Mouse (Mus musculus): ENCODE data around the gene Fads3. TPM values are rescaled to one million over a fixed set of nuclear protein-coding genes. Genes with fewer than 3 reads are reported as not detected.

The Fads3 gene
- 8.7 and 9.1 TPM in 2 replicates for polyA plus RNA-seq (2015; fragmentation: Nextera tagmentation; extraction: Ambion mirVana)

DNA sequence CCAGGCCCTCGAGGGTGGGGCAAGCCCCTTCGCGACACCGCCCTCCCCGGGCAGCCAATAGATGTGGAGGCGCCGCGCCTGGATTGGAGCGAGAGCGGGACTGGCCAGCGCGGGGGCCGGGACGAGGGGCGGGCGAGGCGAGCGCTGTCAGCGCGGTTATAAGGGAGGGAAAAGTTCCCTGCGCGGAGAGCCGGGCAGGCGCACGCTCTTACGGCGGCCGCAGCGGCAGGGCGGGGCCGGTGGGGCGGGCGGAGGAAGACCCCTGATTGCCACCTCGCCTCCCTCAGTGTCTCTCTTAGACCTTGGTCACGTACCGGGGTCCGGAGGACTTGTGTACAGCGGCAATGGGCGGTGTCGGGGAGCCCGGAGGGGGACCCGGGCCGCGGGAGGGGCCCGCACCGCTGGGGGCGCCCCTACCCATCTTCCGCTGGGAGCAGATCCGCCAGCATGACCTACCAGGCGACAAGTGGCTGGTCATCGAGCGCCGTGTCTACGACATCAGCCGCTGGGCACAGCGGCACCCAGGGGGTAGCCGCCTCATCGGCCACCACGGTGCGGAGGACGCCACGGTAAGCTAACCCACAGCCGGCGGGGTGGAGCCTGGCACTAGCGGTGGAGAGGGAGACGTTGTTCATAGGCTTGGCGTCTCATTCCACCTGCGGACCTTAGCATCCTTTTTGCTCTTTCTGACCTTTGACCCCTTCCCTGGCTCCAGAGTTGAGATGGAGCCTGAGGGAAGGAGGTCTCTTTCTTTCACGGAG is at the start of gene Fads3:
Fads3 (plus strand) TSS at position 182 of the 761 bp plus-strand sequence.
- Histone ChIP-seq H3K9me3 (no peaks in the 10 kb centered on the region), H3K27ac (no peak within 1 kb of the TSS), H3K27me3 (peaks cover 23% of the 10 kb centered on the region), H3K36me3 (no peaks in the 10 kb centered on the region), H3K4me2 (replicated peaks) (peak within 1 kb of the TSS; percentile 99), H3K4me3 (replicated peaks) (peak within 1 kb of the TSS; percentile 69), H3K4me1 (replicated peaks) (peaks cover 23% of the 10 kb centered on the region), H3K9ac (replicated peaks) (peak within 1 kb of the TSS; percentile 72)
- under 1% methylated on average over 68 of the region's 69 CpGs for WGBS
- ATAC-seq = peak; percentile 91

DNA sequence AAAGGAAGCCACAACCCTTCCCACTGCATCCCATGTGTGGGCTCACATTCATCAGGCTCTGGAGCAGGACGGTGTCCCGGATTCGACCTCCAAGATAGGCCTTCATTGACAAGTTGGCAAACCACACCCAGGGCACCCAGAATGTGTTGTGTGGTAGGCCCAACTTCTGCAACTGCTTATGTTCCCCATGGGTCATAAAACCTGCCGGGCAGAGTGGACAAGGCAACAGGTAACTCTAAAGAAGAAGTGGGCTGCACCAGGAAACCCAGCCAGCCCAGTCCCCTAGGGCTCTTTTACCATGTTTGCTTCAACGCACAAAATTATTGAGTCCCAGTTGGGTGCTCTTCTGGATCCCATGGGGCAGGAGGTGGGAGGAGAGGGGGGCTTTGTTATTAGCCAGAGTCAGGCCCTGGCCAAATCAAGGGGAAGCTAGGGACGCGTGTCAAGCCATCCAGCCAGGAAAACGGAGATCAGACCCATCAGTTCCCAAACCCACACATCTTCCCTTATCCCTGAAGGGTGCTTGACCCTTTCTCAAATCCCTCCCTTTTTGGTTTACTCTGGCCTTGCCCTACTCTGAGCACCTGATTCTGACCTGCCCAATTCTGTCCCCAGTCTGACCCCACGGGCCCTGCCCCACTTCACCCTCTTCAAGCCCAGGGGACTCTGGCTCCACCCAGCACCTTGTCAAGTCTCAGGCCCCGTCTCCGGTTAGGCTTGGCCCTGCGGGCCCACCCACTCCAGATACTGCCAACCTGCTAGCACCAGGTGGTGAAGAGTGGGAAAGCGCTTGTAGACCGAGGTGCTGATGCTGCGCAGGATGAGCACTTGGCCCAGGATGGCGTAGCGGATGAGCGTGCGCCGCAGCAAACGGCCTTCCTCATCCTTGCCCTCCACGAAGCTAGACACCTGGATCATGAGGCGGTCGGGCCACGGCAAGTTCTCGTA is 49.1 kb upstream of the Fads3 start:
- H3K9me3 ChIP-seq = no peaks in the 10 kb centered on the region
- 46% methylated on average over 26 of the region's 26 CpGs for WGBS
- H3K9ac ChIP-seq (replicated peaks) = peak overlapping the region; percentile 44
- peak overlapping the region; percentile 53 for H3K4me2 ChIP-seq (replicated peaks)
- ATAC-seq = peak; percentile 76
- no peaks in the 10 kb centered on the region for H3K36me3 ChIP-seq
- peaks cover 7% of the 10 kb centered on the region for H3K4me1 ChIP-seq (replicated peaks)
- H3K27me3 ChIP-seq = no peaks in the 10 kb centered on the region
- peak overlapping the region; percentile 30 for H3K4me3 ChIP-seq (replicated peaks)
- no peak overlapping the region for H3K27ac ChIP-seq

DNA sequence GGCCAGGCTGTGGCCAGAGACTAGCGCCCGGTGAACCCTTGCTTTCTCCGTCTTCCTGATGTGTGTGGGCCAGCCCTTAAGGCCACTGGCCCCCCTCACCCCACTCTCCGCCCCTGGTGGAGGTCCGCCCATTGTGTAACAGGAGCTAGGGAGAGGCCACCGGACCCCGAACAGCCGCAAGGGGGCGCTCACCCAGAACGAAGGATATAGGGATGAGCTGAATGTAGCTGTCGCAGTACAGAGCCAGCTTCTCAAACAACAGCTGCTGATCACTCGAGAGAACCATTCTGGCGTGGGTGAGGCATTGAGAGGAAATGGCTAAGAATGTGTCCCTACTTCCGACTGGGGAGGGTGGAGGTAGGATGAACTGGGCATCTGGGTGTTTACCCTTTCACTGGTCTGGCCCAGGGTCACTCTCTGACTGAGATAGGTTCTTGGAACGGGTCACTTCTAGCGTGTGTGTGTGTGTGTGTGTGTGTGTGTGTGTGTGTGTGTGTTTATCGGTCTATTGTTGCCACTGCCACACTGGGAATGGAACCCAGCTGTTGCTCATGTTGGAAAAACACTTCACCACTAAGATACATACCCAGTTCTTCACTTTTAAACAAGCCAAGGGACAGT is 48.2 kb upstream of the Fads3 start:
- Histone ChIP-seq H3K36me3 (no peaks in the 10 kb centered on the region), H3K4me2 (replicated peaks) (peak overlapping the region; percentile 53), H3K4me1 (replicated peaks) (peaks cover 7% of the 10 kb centered on the region), H3K9me3 (no peaks in the 10 kb centered on the region), H3K27ac (no peak overlapping the region), H3K27me3 (no peaks in the 10 kb centered on the region), H3K4me3 (replicated peaks) (peak overlapping the region; percentile 30), H3K9ac (replicated peaks) (peak overlapping the region; percentile 44)
- WGBS = 3% methylated on average over 17 of the region's 17 CpGs
- ATAC-seq = peak; percentile 91

DNA sequence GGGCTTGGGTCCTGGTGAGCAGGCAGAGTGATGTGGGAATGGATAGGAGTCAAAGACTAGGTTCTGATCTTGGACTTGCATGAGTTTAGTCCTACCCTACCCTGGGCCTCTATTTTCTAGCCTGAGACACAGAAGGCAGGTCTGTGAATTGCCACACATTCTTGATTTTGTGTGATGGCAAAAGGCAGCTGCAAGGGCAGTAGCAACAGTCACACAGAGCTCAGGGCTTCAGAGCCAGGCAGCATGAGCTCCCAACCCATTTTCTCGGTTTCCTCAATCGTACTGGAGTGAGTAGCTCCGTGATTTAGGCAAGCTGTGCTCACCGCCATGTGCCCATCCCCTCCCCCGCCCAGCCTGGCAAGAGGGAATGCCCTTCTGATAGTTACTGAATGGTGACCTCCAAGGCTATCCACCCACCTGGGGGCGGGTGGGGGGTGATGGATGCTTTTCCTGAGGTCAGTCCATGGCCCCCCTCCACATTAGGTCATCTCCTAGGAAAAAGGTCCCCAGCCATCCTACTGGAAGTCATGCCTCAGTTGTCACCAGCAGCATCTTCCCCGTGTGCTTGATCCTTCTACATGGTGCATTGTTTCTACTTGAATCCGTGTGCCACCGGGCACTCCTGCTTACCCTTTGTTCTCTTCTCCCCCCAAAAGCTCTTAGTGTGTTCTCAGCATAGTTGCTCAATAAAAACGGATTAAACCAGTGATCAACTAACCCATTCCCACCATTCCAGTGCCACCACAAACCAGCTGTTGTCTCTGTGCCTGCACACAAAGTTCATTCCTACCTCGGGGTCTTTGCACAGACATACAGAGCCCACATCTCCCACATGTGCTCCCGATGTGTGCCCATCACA is 43.9 kb upstream of the Fads3 start:
- no peaks in the 10 kb centered on the region for H3K27me3 ChIP-seq

DNA sequence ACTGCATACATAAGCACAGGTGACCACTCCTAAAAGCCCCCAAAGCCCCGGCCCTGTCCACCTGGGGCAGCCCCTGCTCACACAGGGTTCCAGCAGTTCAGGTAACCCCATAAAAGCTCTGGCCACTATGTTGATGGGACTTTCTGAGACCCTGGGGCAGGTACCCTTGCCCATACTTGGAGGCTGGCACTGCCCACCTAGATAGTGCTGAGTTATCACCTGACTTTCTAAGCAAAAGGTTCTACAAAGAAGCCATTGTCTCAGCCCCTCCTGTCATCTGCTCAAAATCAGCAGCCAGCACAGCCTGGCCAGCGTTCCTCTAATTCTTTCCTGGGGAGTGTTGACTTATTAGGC is 43.3 kb upstream of the Fads3 start:
- Histone ChIP-seq H3K36me3 (no peaks in the 10 kb centered on the region), H3K4me1 (replicated peaks) (peaks cover 5% of the 10 kb centered on the region), H3K27me3 (no peaks in the 10 kb centered on the region), H3K9me3 (no peaks in the 10 kb centered on the region), H3K9ac (replicated peaks) (no peak overlapping the region), H3K4me3 (replicated peaks) (no peak overlapping the region), H3K4me2 (replicated peaks) (no peak overlapping the region), H3K27ac (no peak overlapping the region)
- ATAC-seq = no peak
- 84% methylated on average over 2 of the region's 2 CpGs for WGBS

More for the DNA sequence above, 43.9 kb upstream of the Fads3 start:
- peaks cover 7% of the 10 kb centered on the region for H3K4me1 ChIP-seq (replicated peaks)
- no peak overlapping the region for H3K27ac ChIP-seq
- WGBS = 72% methylated on average over 12 of the region's 12 CpGs
- no peak overlapping the region for H3K9ac ChIP-seq (replicated peaks)
- H3K4me3 ChIP-seq (replicated peaks) = no peak overlapping the region
- H3K36me3 ChIP-seq = no peaks in the 10 kb centered on the region
- no peaks in the 10 kb centered on the region for H3K9me3 ChIP-seq
- ATAC-seq = no peak
- no peak overlapping the region for H3K4me2 ChIP-seq (replicated peaks)

DNA sequence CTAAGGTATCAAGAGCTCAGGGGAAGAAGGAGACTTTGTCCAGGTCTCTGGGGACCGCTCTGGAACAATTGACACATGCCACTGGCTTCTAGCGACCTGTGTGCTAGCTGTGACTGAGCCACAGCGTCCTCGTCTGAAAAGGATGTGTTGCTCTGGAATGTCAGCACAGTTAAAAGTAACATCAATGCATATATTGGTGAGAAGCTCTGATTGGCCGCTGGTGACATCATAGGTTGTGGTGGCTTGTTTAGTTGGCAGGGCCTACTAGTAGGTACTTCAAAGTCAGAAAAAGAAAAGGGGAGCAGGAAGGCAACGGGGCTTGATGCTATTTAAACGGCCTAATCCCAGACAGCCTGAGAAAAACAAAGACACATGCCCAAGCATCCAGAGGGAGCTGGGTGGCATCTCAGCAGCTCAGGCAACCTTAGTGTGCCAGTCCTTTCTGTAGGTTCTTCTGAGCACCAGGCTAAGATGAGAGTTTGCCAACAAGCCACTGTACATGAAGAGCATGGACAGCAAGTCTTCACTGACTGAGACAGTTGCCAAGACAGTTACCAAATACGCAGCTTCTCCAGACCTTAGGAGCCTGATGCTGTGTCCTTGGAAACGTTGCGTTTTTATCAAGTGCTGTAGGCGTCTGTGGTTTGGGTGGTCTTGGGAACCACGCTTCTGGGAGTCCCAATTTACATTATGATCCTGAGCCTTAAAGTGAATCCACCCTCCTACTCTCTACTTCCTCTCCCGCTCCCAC is 42.5 kb upstream of the Fads3 start:
- H3K27me3 ChIP-seq = no peaks in the 10 kb centered on the region
- no peaks in the 10 kb centered on the region for H3K36me3 ChIP-seq
- H3K9me3 ChIP-seq = no peaks in the 10 kb centered on the region
- H3K4me3 ChIP-seq (replicated peaks) = no peak overlapping the region
- no peaks in the 10 kb centered on the region for H3K4me1 ChIP-seq (replicated peaks)
- H3K27ac ChIP-seq = no peak overlapping the region
- no peak for ATAC-seq
- no peak overlapping the region for H3K4me2 ChIP-seq (replicated peaks)
- WGBS = 69% methylated on average over 13 of the region's 13 CpGs
- H3K9ac ChIP-seq (replicated peaks) = no peak overlapping the region

DNA sequence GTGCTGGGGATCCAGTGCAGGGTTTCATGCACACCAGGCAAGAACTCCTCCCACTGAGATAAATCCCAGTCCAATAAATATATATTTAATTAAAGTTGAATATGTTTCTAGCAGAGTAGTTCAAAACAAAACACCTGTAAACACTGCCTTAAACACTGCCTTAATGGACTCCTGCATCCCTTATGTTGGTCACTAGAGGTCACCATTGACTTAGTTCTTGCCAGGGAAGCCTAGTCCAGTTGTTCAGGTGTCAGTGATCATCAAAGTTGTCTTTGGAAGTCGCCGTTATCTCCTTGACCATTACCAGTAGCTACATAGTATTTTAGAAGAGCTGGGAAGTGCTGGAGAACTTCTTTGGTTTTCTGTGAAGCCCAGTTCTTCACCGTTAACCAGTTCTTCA is 41.0 kb upstream of the Fads3 start:
- WGBS = 40% methylated on average over 3 of the region's 3 CpGs
- peak; percentile 49 for ATAC-seq
- H3K36me3 ChIP-seq = no peaks in the 10 kb centered on the region
- H3K4me3 ChIP-seq (replicated peaks) = no peak overlapping the region
- H3K27ac ChIP-seq = no peak overlapping the region
- no peaks in the 10 kb centered on the region for H3K4me1 ChIP-seq (replicated peaks)
- H3K9me3 ChIP-seq = no peaks in the 10 kb centered on the region
- no peaks in the 10 kb centered on the region for H3K27me3 ChIP-seq
- no peak overlapping the region for H3K9ac ChIP-seq (replicated peaks)
- H3K4me2 ChIP-seq (replicated peaks) = no peak overlapping the region

DNA sequence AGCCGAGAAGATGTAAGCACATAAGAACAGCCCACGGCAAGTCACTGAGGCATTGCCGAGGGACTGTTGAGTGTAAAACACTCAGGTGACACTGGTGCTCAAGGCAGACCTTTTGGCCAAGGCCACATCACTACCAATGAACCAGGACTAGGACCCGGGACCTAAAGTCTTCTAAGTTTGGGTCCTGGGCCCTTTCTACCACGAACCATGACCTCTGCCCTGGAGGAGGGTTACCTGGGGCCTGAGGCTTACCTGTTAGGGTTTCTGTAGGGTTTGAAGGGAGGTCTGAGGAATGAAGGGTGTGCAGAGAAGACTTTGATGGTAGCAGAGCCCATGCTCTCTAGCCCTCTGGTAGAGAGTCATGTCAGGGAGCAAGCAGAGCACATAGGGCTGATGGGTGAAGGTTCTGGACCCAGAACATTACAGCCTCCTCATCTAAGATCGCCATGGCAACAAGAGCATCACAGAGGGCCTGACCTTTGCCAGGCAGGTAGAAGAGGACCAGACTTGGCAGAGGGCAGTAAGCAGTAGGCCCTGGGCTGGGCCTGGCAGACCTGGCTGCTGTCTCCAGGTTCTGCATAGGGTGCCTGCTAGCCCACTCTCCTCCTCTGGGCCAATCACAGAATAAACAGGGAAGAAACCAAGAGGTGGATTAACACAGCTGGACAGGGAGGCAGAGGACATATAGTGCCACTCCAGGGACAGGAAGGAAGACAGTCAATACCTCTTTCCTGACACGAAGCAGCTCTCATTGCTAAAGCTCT is 40.0 kb upstream of the Fads3 start, which contains the start of the genes Best1 and Rab3il1:
Best1 (minus strand) TSS at position 428 of the 764 bp plus-strand sequence.
Rab3il1 (plus strand) TSS at position 464 of the 764 bp plus-strand sequence.
- Histone ChIP-seq H3K4me2 (replicated peaks) (no peak within 1 kb of the TSS), H3K36me3 (no peaks in the 10 kb centered on the region), H3K4me3 (replicated peaks) (no peak within 1 kb of the TSS), H3K27ac (no peak within 1 kb of the TSS), H3K27me3 (no peaks in the 10 kb centered on the region), H3K4me1 (replicated peaks) (no peaks in the 10 kb centered on the region), H3K9me3 (no peaks in the 10 kb centered on the region), H3K9ac (replicated peaks) (no peak within 1 kb of the TSS)
- ATAC-seq = no peak
- WGBS = 71% methylated on average over 7 of the region's 7 CpGs

DNA sequence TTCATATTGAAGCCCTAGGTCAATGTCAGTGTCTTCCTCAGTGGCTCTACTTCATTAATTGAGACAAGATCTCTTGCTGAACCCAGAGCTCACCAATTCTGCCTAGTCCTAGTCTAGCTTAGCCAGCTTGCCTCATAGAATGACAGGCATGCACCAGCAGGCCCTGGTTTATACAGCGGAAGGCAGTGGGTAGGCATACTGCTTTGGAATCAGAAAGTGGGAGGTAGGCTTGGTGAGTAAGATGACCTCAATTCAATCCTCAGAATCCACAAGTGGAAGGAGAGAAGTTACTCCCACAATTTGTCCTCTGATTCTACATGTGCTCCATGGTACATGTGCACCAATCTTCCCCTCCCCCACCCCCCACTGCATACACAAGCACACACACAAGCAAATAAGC is 37.7 kb upstream of the Fads3 start:
- H3K9ac ChIP-seq (replicated peaks) = no peak overlapping the region
- no peak for ATAC-seq
- H3K36me3 ChIP-seq = no peaks in the 10 kb centered on the region
- no peaks in the 10 kb centered on the region for H3K4me1 ChIP-seq (replicated peaks)
- no peak overlapping the region for H3K27ac ChIP-seq
- H3K4me3 ChIP-seq (replicated peaks) = no peak overlapping the region
- no peak overlapping the region for H3K4me2 ChIP-seq (replicated peaks)
- no peaks in the 10 kb centered on the region for H3K9me3 ChIP-seq
- H3K27me3 ChIP-seq = no peaks in the 10 kb centered on the region
- 91% methylated on average over 1 of the region's 1 CpGs for WGBS

DNA sequence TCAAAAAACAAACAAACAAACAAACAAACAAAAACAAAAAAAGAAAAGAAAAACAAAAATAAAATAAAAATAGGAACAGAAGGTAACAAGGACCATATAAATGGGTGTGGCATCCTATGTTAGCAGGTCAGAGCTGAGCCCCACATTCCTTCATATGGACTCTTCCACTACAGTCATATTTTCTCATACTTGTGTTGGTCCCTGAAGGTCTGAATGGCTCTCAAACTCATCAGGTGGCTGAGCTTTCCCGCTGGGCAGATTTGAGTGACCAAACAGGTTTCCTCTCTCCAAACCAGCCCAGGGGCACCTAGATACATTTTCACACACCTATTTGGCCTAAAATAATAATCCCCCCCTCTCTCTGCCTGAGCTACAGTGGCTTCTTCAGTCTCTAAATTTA is 30.0 kb upstream of the Fads3 start:
- WGBS = 83% methylated on average over 1 of the region's 1 CpGs
- H3K9me3 ChIP-seq = no peaks in the 10 kb centered on the region
- ATAC-seq = no peak
- no peak overlapping the region for H3K9ac ChIP-seq (replicated peaks)
- no peak overlapping the region for H3K4me3 ChIP-seq (replicated peaks)
- H3K36me3 ChIP-seq = no peaks in the 10 kb centered on the region
- no peaks in the 10 kb centered on the region for H3K4me1 ChIP-seq (replicated peaks)
- no peak overlapping the region for H3K4me2 ChIP-seq (replicated peaks)
- no peak overlapping the region for H3K27ac ChIP-seq
- no peaks in the 10 kb centered on the region for H3K27me3 ChIP-seq

Data from midbrain, embryonic 13.5 days (tissue).